ENCODE assay signal across 8 mouse cellular contexts in genomic region chr16:96191531-96192506, GRCm38 (mm10). TPM values are rescaled to one million over a fixed set of nuclear protein-coding genes. Genes with fewer than 3 reads are reported as not detected.
DNase-seq lines count a peak whose midpoint lies in the region; ATAC-seq and TF ChIP-seq lines count a peak whose summit lies in the region.

Lca5l (minus strand) TSS chr16:96192271.

- in situ Hi-C loops in Patski (cut with MboI; ENCODE audit: low pct_unique_long_range_greater_than_20kb), result no loop called here

- H3K4me3 ChIP-seq in hindbrain, embryonic 13.5 days, result peak within 1 kb of the TSS; percentile 87

- peak; percentile 97 for ATAC-seq in Patski
- peak; percentile 97 for ATAC-seq in hindbrain, embryonic 13.5 days (ENCODE audit: low FRiP score)

- H3K27me3 ChIP-seq in Patski, result no peaks in the 10 kb centered on the region
- H3K27me3 ChIP-seq in hindbrain, embryonic 13.5 days, result no peaks in the 10 kb centered on the region

- DNase-seq in Patski (ENCODE audit: low read depth, low spot score), result peak; percentile 79
- DNase-seq in cerebellum, postnatal 14 days, result peak; percentile 100
- peak; percentile 97 to 99 for DNase-seq in frontal cortex, postnatal 14 days (ENCODE audit: low spot score in 2 of 2)
- DNase-seq in layer of hippocampus, postnatal 25 days (ENCODE audit: extremely low spot score in 1 of 2, low spot score in 1 of 2), result peak; percentile 96 to 99
- peak; percentile 99 for DNase-seq in lung, postnatal 25 days (ENCODE audit: low spot score)
- peak; percentile 100 for DNase-seq in retina, embryonic 14.5 days (ENCODE audit: low spot score)
- peak; percentile 99 for DNase-seq in thymus, postnatal 4 days

- WGBS in hindbrain, embryonic 13.5 days, result under 1% methylated on average over 77 of the region's 77 CpGs

- CTCF ChIA-PET in Patski (lab: Charles Lee), result interaction anchor here (1.0 to 1.9 kb wide), 4 partner anchors 10 to 39 kb away, joined by 3 to 4 read pairs (median 4); no protein-coding TSS in a partner anchor

- H3K4me1 ChIP-seq in hindbrain, embryonic 13.5 days (replicated peaks), result peaks cover 8% of the 10 kb centered on the region

- POLR2A ChIA-PET in Patski (lab: Charles Lee), result interaction anchor here (0.9 to 1.2 kb wide), 2 partner anchors 14 to 47 kb away, joined by 3 to 4 read pairs; partner anchors contain the start of gene Wrb

- H3K36me3 ChIP-seq in hindbrain, embryonic 13.5 days, result no peaks in the 10 kb centered on the region

- H3K27ac ChIP-seq in hindbrain, embryonic 13.5 days, result peak within 1 kb of the TSS; percentile 84

- peak within 1 kb of the TSS; percentile 91 for H3K9ac ChIP-seq in hindbrain, embryonic 13.5 days

- TF ChIP-seq CTCF in Patski (IDR thresholded peaks at IDR 0.05), result no peak

- H3K4me2 ChIP-seq in hindbrain, embryonic 13.5 days, result peak within 1 kb of the TSS; percentile 64

- H3K9me3 ChIP-seq in hindbrain, embryonic 13.5 days, result no peaks in the 10 kb centered on the region

RNA-seq across cellular contexts. Expression of gene Lca5l, which starts in this region (rescaled TPM):
- 2.7 TPM for polyA plus RNA-seq in Patski (2021)
- 1.6 and 2.1 TPM in 2 replicates for polyA plus RNA-seq in hindbrain, embryonic 13.5 days (2015; fragmentation: Nextera tagmentation; extraction: Ambion mirVana)
- 1 to 10 TPM; 1.5 to 2.3 TPM for total RNA-seq in layer of hippocampus, postnatal 25 days (2021)

Comparison
In these comparisons a context has a peak if more than half of its experiments do, and no peak if none do; other contexts are left out.
1. Peak in every context shown above with its lines: DNase-seq, ATAC-seq, H3K4me3 ChIP-seq and H3K27ac ChIP-seq.